Mouse (Mus musculus): ENCODE measurements around the gene Chst15. TPM values are rescaled to one million over a fixed set of nuclear protein-coding genes. Genes with fewer than 3 reads are reported as not detected.

Chst15 gene
- polyA plus RNA-seq, 1 experiment: 34.6 TPM

- TF ChIP-seq CTCF (IDR thresholded peaks at IDR 0.05; ENCODE audit: control insufficient read depth, insufficient read depth, low read length) (no peak), POLR2A (IDR thresholded peaks at IDR 0.05; ENCODE audit: borderline replicate concordance, control insufficient read depth, low read depth, low read length) (no peak)
- Histone ChIP-seq H3K4me1 (ENCODE audit: control insufficient read depth, insufficient read depth, low read length) (peaks cover 13% of the 10 kb centered on the region), H3K4me3 (replicated peaks; ENCODE audit: control insufficient read depth, low read depth, low read length) (no peak overlapping the region), H3K27ac (ENCODE audit: control insufficient read depth, insufficient read depth, low read depth, low read length, poor library complexity) (no peak overlapping the region)
- 9% methylated on average over 7 of the region's 7 CpGs for WGBS
Observed at GRCm38 (mm10) chr7:132303988-132304387, 13.0 kb downstream of the Chst15 start.

GRCm38 (mm10) chr7:132302508-132303241 is 14.4 kb downstream of the Chst15 start:
- no peak overlapping the region for H3K4me3 ChIP-seq (replicated peaks; ENCODE audit: control insufficient read depth, low read depth, low read length)
- peaks cover 11% of the 10 kb centered on the region for H3K4me1 ChIP-seq (ENCODE audit: control insufficient read depth, insufficient read depth, low read length)
- TF ChIP-seq POLR2A (IDR thresholded peaks at IDR 0.05; ENCODE audit: borderline replicate concordance, control insufficient read depth, low read depth, low read length): no peak
- no peak for TF ChIP-seq CTCF (IDR thresholded peaks at IDR 0.05; ENCODE audit: control insufficient read depth, insufficient read depth, low read length)
- H3K27ac ChIP-seq (ENCODE audit: control insufficient read depth, insufficient read depth, low read depth, low read length, poor library complexity): no peak overlapping the region
- WGBS: 56% methylated on average over 8 of the region's 8 CpGs

GRCm38 (mm10) chr7:132299661-132300210 is 17.3 kb downstream of the Chst15 start:
- Histone ChIP-seq H3K4me1 (ENCODE audit: control insufficient read depth, insufficient read depth, low read length) (peaks cover 6% of the 10 kb centered on the region), H3K4me3 (replicated peaks; ENCODE audit: control insufficient read depth, low read depth, low read length) (no peak overlapping the region), H3K27ac (ENCODE audit: control insufficient read depth, insufficient read depth, low read depth, low read length, poor library complexity) (no peak overlapping the region)
- 49% methylated on average over 5 of the region's 5 CpGs for WGBS
- no peak for TF ChIP-seq CTCF (IDR thresholded peaks at IDR 0.05; ENCODE audit: control insufficient read depth, insufficient read depth, low read length)
- TF ChIP-seq POLR2A (IDR thresholded peaks at IDR 0.05; ENCODE audit: borderline replicate concordance, control insufficient read depth, low read depth, low read length): no peak

GRCm38 (mm10) chr7:132298412-132298990 is 18.5 kb downstream of the Chst15 start:
- 84% methylated on average over 7 of the region's 7 CpGs for WGBS
- no peak overlapping the region for H3K27ac ChIP-seq (ENCODE audit: control insufficient read depth, insufficient read depth, low read depth, low read length, poor library complexity)
- TF ChIP-seq CTCF (IDR thresholded peaks at IDR 0.05; ENCODE audit: control insufficient read depth, insufficient read depth, low read length) (no peak), POLR2A (IDR thresholded peaks at IDR 0.05; ENCODE audit: borderline replicate concordance, control insufficient read depth, low read depth, low read length) (no peak)
- no peak overlapping the region for H3K4me3 ChIP-seq (replicated peaks; ENCODE audit: control insufficient read depth, low read depth, low read length)
- H3K4me1 ChIP-seq (ENCODE audit: control insufficient read depth, insufficient read depth, low read length): peaks cover 4% of the 10 kb centered on the region

GRCm38 (mm10) chr7:132296661-132297443 is 20.2 kb downstream of the Chst15 start:
- Histone ChIP-seq H3K27ac (ENCODE audit: control insufficient read depth, insufficient read depth, low read depth, low read length, poor library complexity) (no peak overlapping the region), H3K4me1 (ENCODE audit: control insufficient read depth, insufficient read depth, low read length) (peaks cover 3% of the 10 kb centered on the region; the same call in 1 of the 2 replicates), H3K4me3 (replicated peaks; ENCODE audit: control insufficient read depth, low read depth, low read length) (no peak overlapping the region)
- TF ChIP-seq CTCF (IDR thresholded peaks at IDR 0.05; ENCODE audit: control insufficient read depth, insufficient read depth, low read length): no peak
- no peak for TF ChIP-seq POLR2A (IDR thresholded peaks at IDR 0.05; ENCODE audit: borderline replicate concordance, control insufficient read depth, low read depth, low read length)
- WGBS: 82% methylated on average over 4 of the region's 4 CpGs

GRCm38 (mm10) chr7:132296132-132296531 is 20.9 kb downstream of the Chst15 start:
- 91% methylated on average over 3 of the region's 3 CpGs for WGBS
- TF ChIP-seq POLR2A (IDR thresholded peaks at IDR 0.05; ENCODE audit: borderline replicate concordance, control insufficient read depth, low read depth, low read length): no peak
- no peak for TF ChIP-seq CTCF (IDR thresholded peaks at IDR 0.05; ENCODE audit: control insufficient read depth, insufficient read depth, low read length)
- Histone ChIP-seq H3K4me3 (replicated peaks; ENCODE audit: control insufficient read depth, low read depth, low read length) (no peak overlapping the region), H3K4me1 (ENCODE audit: control insufficient read depth, insufficient read depth, low read length) (peaks cover 1% of the 10 kb centered on the region; the same call in 1 of the 2 replicates), H3K27ac (ENCODE audit: control insufficient read depth, insufficient read depth, low read depth, low read length, poor library complexity) (no peak overlapping the region)

- Histone ChIP-seq H3K4me3 (replicated peaks; ENCODE audit: control insufficient read depth, low read depth, low read length) (no peak overlapping the region), H3K27ac (ENCODE audit: control insufficient read depth, insufficient read depth, low read depth, low read length, poor library complexity) (no peak overlapping the region), H3K4me1 (ENCODE audit: control insufficient read depth, insufficient read depth, low read length) (peaks cover 5% of the 10 kb centered on the region; the same call in 1 of the 2 replicates)
- WGBS: 81% methylated on average over 3 of the region's 3 CpGs
- TF ChIP-seq POLR2A (IDR thresholded peaks at IDR 0.05; ENCODE audit: borderline replicate concordance, control insufficient read depth, low read depth, low read length) (no peak), CTCF (IDR thresholded peaks at IDR 0.05; ENCODE audit: control insufficient read depth, insufficient read depth, low read length) (no peak)
Observed at GRCm38 (mm10) chr7:132287340-132287664, 29.7 kb downstream of the Chst15 start.

Data from bone marrow, adult 2 months (tissue).